Mouse (Mus musculus) liver, embryonic 16.5 days (tissue): ENCODE measurements around the gene Gmpr2. TPM values are rescaled to one million over a fixed set of nuclear protein-coding genes. Genes with fewer than 3 reads are reported as not detected.
A peak's percentile ranks its signal among the peaks of the same experiment; 100 is the strongest.

Source experiments
- ATAC-seq: fragments of 200-750 bp; cut with Nextera tagmentation; 2 replicates; pipeline ENCODE4 v1.8.0; 2017; ENCODE audit warnings: low read depth, mild to moderate bottlenecking, moderate number of reproducible peaks, moderate library complexity
- H3K27ac ChIP-seq: fragments of 300-500 bp; sonication (generic); 2 replicates; pipeline ENCODE4 v1.5.1; 2014; ENCODE audit warnings: mild to moderate bottlenecking, low read length
- H3K27me3 ChIP-seq: fragments of 300-500 bp; sonication (generic); 2 replicates; pipeline ENCODE4 v1.6.1; 2014; ENCODE audit warnings: low read depth, low read length, mixed read lengths; ENCODE audit not compliant: control insufficient read depth, insufficient read depth
- H3K36me3 ChIP-seq: fragments of 300-500 bp; sonication (generic); 2 replicates; pipeline ENCODE4 v1.6.1; 2014; ENCODE audit warnings: mild to moderate bottlenecking; ENCODE audit not compliant: control insufficient read depth, insufficient read depth
- H3K4me1 ChIP-seq: fragments of 300-500 bp; sonication (generic); 2 replicates; pipeline ENCODE4 v1.6.1; 2014; ENCODE audit warnings: low read depth, low read length, mixed read lengths; ENCODE audit not compliant: control insufficient read depth
- H3K4me2 ChIP-seq: fragments of 300-500 bp; sonication (generic); 2 replicates; pipeline ENCODE4 v1.6.1; 2014; ENCODE audit warnings: low read depth, low read length, mixed read lengths
- H3K4me3 ChIP-seq: fragments of 300-500 bp; sonication (generic); 2 replicates; pipeline ENCODE4 v1.5.1; 2014; ENCODE audit warnings: low read depth, mild to moderate bottlenecking, low read length
- H3K9ac ChIP-seq: fragments of 300-500 bp; sonication (generic); 2 replicates; pipeline ENCODE4 v1.6.1; 2014; ENCODE audit warnings: low read depth, low read length
- H3K9me3 ChIP-seq: fragments of 300-500 bp; sonication (generic); replicated peaks from 2 replicates; pipeline ENCODE4 v1.6.1; 2016; ENCODE audit warnings: low read length; ENCODE audit not compliant: control insufficient read depth
- WGBS: fragments of 180-500 bp; shearing (Covaris S2); extraction: QIAGEN DNeasy Blood & Tissue Kit; methylation state at CpG from one replicate; pipeline ENCODE4 v1.1.7; 2014; ENCODE audit not compliant: insufficient replicate concordance; 5-methylcytosine and 5-hydroxymethylcytosine counted together
- polyA plus RNA-seq: library from polyadenylated mRNA; unstranded; fragments of >200 nt; fragmentation: Nextera tagmentation; extraction: Ambion mirVana; gene quantifications from 2 replicates; pipeline ENCODE4 v1.2.1, GENCODE M21; 2015

Gmpr2 gene
- 20.9 and 22.8 TPM in 2 replicates for polyA plus RNA-seq

GRCm38 (mm10) chr14:55671833-55672740 lies at the start of gene Gmpr2, which contains the start of gene Nedd8:
Gmpr2 (plus strand) TSS chr14:55671941.
Nedd8 (minus strand) TSS chr14:55672124.
- WGBS, result under 1% methylated on average over 38 of the region's 38 CpGs
- Histone ChIP-seq H3K36me3 (peaks cover 18% of the 10 kb centered on the region), H3K4me1 (peaks cover 20% of the 10 kb centered on the region), H3K27ac (peak within 1 kb of the TSS; percentile 92), H3K4me3 (peak within 1 kb of the TSS; percentile 96), H3K4me2 (peak within 1 kb of the TSS; percentile 88), H3K9me3 (no peaks in the 10 kb centered on the region), H3K27me3 (no peaks in the 10 kb centered on the region), H3K9ac (peak within 1 kb of the TSS; percentile 85)
- ATAC-seq, result peak; percentile 99

- Histone ChIP-seq H3K9me3 (no peaks in the 10 kb centered on the region), H3K36me3 (peaks cover 11% of the 10 kb centered on the region), H3K4me1 (peaks cover 10% of the 10 kb centered on the region), H3K4me3 (no peak overlapping the region), H3K9ac (no peak overlapping the region), H3K4me2 (no peak overlapping the region), H3K27ac (no peak overlapping the region), H3K27me3 (no peaks in the 10 kb centered on the region)
- 78% methylated on average over 27 of the region's 27 CpGs for WGBS
- ATAC-seq, result peak; percentile 54
Observed at GRCm38 (mm10) chr14:55628077-55628827, 43.5 kb upstream of the Gmpr2 start.

DNA sequence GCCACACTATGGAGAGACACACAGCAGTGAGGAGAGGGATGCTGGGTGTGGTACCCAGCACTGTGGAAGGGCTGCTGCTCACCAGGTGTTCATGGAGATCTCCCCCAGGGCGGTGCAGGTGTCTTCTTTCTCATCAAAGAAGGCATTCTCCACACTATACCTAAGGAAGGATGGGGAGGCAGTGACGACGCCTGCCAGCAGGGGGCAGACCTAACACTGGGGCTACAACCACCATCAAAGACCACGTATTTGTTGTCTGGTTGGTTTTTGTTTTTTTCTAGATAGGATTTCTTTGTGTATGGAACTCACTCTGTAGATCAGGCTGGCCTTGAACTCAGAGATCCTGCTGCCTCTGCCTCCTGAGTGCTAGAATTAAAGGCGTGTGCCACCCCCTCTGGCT lies 42.4 kb upstream of the Gmpr2 start:
- no peak overlapping the region for H3K27ac ChIP-seq
- H3K36me3 ChIP-seq, result peaks cover 11% of the 10 kb centered on the region
- H3K9ac ChIP-seq, result no peak overlapping the region
- peaks cover 10% of the 10 kb centered on the region for H3K4me1 ChIP-seq
- H3K4me3 ChIP-seq, result no peak overlapping the region
- no peaks in the 10 kb centered on the region for H3K9me3 ChIP-seq
- no peak overlapping the region for H3K4me2 ChIP-seq
- ATAC-seq, result no peak
- WGBS, result 32% methylated on average over 5 of the region's 5 CpGs
- no peaks in the 10 kb centered on the region for H3K27me3 ChIP-seq

- WGBS, result 3% methylated on average over 23 of the region's 23 CpGs
- H3K36me3 ChIP-seq, result peaks cover 24% of the 10 kb centered on the region
Observed at GRCm38 (mm10) chr14:55634874-55635522, 36.7 kb upstream of the Gmpr2 start.

DNA sequence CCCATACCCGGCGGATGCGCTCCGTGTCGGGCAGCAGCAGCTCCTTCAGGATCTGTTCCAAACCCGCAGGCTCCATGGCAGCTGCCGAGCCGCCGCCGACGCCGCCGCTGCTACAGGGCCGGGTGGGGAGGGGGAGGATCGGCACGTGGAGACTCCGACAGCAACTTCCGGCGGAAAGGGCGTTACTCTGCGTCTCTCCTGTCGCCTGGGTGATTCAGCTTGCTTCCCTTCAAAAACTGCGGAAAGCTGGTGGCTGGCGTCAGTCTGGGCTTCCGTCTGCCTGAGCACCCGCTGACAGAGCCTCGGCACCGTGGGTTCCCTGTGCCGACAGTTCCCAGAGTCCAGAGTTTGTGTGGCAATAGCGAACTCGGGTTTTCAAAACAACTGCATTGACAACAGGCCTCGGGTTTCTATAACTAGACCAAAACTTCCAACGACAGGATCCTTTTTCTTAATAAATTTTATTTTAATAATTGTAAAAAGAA lies 36.2 kb upstream of the Gmpr2 start, which contains the start of gene Ipo4:
Ipo4 (minus strand) TSS at position 435 of the 485 bp plus-strand sequence.
- H3K4me1 ChIP-seq, result peaks cover 12% of the 10 kb centered on the region
- peak within 1 kb of the TSS; percentile 93 for H3K4me2 ChIP-seq
- H3K9ac ChIP-seq, result peak within 1 kb of the TSS; percentile 60
- peak within 1 kb of the TSS; percentile 65 for H3K4me3 ChIP-seq
- H3K36me3 ChIP-seq, result peaks cover 27% of the 10 kb centered on the region
- 1% methylated on average over 33 of the region's 33 CpGs for WGBS
- no peaks in the 10 kb centered on the region for H3K27me3 ChIP-seq
- H3K27ac ChIP-seq, result peak within 1 kb of the TSS; percentile 49; the same call in 1 of the 2 replicates
- ATAC-seq, result peak; percentile 82
- H3K9me3 ChIP-seq, result no peaks in the 10 kb centered on the region

More at GRCm38 (mm10) chr14:55634874-55635522, 36.7 kb upstream of the Gmpr2 start:
- Histone ChIP-seq H3K4me1 (peaks cover 12% of the 10 kb centered on the region), H3K9ac (peak overlapping the region; percentile 60), H3K4me3 (peak overlapping the region; percentile 65), H3K4me2 (peak overlapping the region; percentile 93), H3K9me3 (no peaks in the 10 kb centered on the region), H3K27ac (no peak overlapping the region), H3K27me3 (no peaks in the 10 kb centered on the region)
- peak; percentile 24 for ATAC-seq

GRCm38 (mm10) chr14:55637795-55638194 lies 33.9 kb upstream of the Gmpr2 start, which contains the start of gene Gm49378:
Gm49378 (minus strand) TSS chr14:55637895.
- H3K9ac ChIP-seq, result no peak within 1 kb of the TSS
- no peaks in the 10 kb centered on the region for H3K27me3 ChIP-seq
- H3K27ac ChIP-seq, result no peak within 1 kb of the TSS
- no peak for ATAC-seq
- no peaks in the 10 kb centered on the region for H3K9me3 ChIP-seq
- no peak within 1 kb of the TSS for H3K4me3 ChIP-seq
- no peak within 1 kb of the TSS for H3K4me2 ChIP-seq
- 87% methylated on average over 9 of the region's 9 CpGs for WGBS
- peaks cover 25% of the 10 kb centered on the region for H3K4me1 ChIP-seq
- H3K36me3 ChIP-seq, result peaks cover 32% of the 10 kb centered on the region

DNA sequence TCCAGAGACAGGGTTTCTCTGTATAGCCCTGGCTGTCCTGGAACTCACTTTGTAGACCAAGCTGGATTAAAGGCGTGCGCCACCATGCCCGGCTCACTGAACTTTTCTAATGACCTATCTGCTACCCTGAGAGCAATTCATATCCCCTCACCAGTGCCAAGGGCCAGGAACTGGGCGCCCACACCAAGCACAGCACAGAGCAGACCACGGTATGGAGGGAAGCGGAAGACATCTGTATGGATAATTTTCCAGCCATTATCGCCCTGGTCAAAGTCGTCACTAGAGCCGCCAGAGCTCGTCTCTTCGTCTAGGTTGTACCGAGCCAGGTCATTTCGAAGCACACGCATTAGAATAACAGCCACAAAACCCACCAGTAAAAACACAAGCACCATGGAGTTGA lies 30.9 kb upstream of the Gmpr2 start:
- Histone ChIP-seq H3K27me3 (no peaks in the 10 kb centered on the region), H3K27ac (no peak overlapping the region), H3K9me3 (no peaks in the 10 kb centered on the region), H3K4me2 (no peak overlapping the region), H3K36me3 (peaks cover 32% of the 10 kb centered on the region), H3K4me3 (no peak overlapping the region), H3K4me1 (peaks cover 25% of the 10 kb centered on the region), H3K9ac (no peak overlapping the region)
- 90% methylated on average over 14 of the region's 14 CpGs for WGBS
- ATAC-seq, result no peak

DNA sequence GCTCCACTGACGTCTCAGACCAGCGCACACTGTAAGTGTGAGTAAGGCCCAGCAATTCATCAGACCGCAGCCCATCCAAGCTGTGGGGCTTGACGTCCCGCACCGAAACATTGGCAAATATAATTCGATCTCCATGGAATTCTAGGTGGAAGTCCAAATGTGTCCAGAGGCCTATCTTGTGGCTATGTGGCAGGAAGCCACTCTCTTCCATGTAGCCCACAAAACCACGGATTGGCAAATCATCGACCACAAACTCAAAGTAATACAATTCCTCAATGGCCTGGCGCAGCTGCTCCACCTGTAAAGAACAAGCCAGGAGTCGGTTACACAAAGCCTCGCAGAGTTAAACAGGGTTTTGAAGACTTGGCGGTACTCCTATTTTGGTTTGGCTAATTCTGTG lies 30.4 kb upstream of the Gmpr2 start:
- Histone ChIP-seq H3K4me2 (no peak overlapping the region), H3K27me3 (no peaks in the 10 kb centered on the region), H3K9ac (no peak overlapping the region), H3K27ac (no peak overlapping the region), H3K36me3 (peaks cover 34% of the 10 kb centered on the region), H3K9me3 (no peaks in the 10 kb centered on the region), H3K4me3 (no peak overlapping the region), H3K4me1 (peaks cover 27% of the 10 kb centered on the region)
- WGBS, result 81% methylated on average over 13 of the region's 13 CpGs
- ATAC-seq, result no peak
